Mouse (Mus musculus) lung, adult 2 months (tissue): ENCODE measurements around the gene Usp18. TPM values are rescaled to one million over a fixed set of nuclear protein-coding genes. Genes with fewer than 3 reads are reported as not detected.

Experiments
- DNase-seq: peaks from one replicate; pipeline ENCODE4 v3.0.0; 2022
- H3K4me1 ChIP-seq: fragments of 200-500 bp; 2 replicates; pipeline ENCODE4 v1.6.1; 2011; ENCODE audit warnings: low read length; ENCODE audit not compliant: control insufficient read depth, insufficient read depth
- H3K4me3 ChIP-seq: fragments of 200-500 bp; replicated peaks from 2 replicates; pipeline ENCODE3; 2011; ENCODE audit warnings: low read depth, mild to moderate bottlenecking, control low read depth, low read length; ENCODE audit errors: extremely low read depth
- CTCF ChIP-seq: fragments of 200-500 bp; IDR thresholded peaks from 2 replicates; pipeline ENCODE4 v1.5.1; 2011; ENCODE audit warnings: mild to moderate bottlenecking, low read length, control low read depth; ENCODE audit not compliant: insufficient read depth
- POLR2A ChIP-seq: fragments of 200-500 bp; IDR thresholded peaks from 2 replicates; pipeline ENCODE4 v1.6.1; 2011; ENCODE audit warnings: low read depth, mild to moderate bottlenecking, control low read depth, low read length, borderline replicate concordance; ENCODE audit errors: extremely low read depth
- WGBS: fragments of 180-500 bp; shearing (Covaris S2); methylation state at CpG from one replicate; pipeline ENCODE4 v1.1.7; 2018; 5-methylcytosine and 5-hydroxymethylcytosine counted together
- polyA plus RNA-seq: library from polyadenylated mRNA; depleted of rRNA; stranded (reverse); fragments of >200 nt; gene quantifications from 2 replicates; pipeline ENCODE4 v1.2.3, GENCODE M21; 2012; rRNA removed

Gene Usp18
- polyA plus RNA-seq = 10.3 and 15.0 TPM in 2 replicates

- Histone ChIP-seq H3K4me3 (peak within 1 kb of the TSS; percentile 75), H3K4me1 (peaks cover 15% of the 10 kb centered on the region)
- TF ChIP-seq CTCF = no peak
- TF ChIP-seq POLR2A = peak; percentile 97; the same call in 1 of the 2 replicates
- WGBS = 3% methylated on average over 35 of the region's 35 CpGs
- peak; percentile 91 for DNase-seq
Measured at GRCm38 (mm10) chr6:121245127-121246036, at the start of gene Usp18. Gene Usp18 (plus strand): TSS chr6:121245906.

DNA sequence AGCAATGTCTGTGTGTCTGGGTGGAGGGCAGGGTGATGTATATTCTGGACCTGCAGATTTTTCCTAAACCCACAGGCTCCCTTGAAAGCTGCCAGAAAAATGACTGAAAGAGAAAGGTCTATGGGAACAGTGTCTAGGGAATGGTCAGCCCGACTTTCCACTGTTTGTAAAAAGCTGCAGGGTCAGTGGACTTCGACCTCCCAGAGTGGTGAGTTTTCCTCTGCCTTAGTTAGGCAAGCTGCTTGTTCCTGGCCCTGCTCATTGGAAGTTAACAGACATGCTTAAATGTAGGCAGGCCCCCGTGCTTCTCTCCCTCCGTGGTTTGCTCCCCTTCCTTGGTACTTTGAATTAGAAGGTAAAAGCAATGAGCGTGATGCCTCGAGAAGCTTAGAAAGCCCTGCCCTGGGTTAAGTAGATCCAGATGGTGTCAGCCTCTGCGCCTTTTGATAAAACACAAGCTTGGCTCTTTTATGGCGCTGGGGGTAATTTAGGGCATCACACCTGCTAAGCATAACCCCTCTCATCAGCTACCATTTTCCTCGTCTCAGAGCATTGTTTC, 47.8 kb upstream of the Usp18 start:
- WGBS = 76% methylated on average over 9 of the region's 9 CpGs
- H3K4me1 ChIP-seq = no peaks in the 10 kb centered on the region

DNA sequence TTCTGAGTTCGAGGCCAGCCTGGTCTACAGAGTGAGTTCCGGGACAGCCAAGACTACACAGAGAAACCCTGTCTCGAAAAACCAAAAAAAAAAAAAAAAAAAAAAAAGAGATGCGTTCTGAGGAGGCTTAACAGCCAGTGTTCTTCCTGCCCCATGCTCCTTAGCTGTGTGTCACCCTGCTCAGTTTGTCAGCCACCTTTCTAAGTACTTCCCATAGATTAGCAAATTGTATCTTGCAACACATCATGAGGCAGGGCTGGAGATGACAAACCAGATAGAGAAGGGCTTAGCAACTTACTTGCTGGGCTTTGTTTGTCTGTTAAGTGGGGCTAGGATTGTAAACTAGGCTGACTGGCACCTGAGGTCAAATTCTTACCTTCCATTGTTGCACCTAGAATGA, 45.2 kb upstream of the Usp18 start:
- TF ChIP-seq POLR2A = no peak
- no peak for TF ChIP-seq CTCF
- no peaks in the 10 kb centered on the region for H3K4me1 ChIP-seq
- no peak for DNase-seq
- 75% methylated on average over 4 of the region's 4 CpGs for WGBS
- H3K4me3 ChIP-seq = no peak overlapping the region

More for the DNA sequence above, 47.8 kb upstream of the Usp18 start:
- no peak overlapping the region for H3K4me3 ChIP-seq
- TF ChIP-seq POLR2A = no peak
- TF ChIP-seq CTCF = no peak
- no peak for DNase-seq

DNA sequence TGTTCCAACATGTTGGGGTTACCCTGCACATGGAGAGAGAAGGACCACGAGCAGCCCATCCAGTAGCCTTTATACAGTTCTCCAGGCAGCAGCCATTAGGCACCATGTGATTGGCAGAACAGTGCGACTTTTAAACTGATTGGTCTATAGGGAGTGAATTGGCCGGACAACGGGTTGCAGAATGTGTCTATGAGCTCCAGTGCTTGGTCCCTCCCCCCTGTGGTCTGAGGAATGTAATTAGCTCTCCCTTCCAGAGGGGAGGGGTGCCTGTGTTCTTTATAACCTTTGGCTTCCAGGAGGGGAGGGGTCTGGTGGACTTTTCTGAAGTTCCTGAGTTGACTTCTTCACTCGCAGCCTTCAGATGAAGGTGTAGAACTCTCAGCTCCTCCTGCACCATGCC, 43.7 kb upstream of the Usp18 start:
- Histone ChIP-seq H3K4me3 (no peak overlapping the region), H3K4me1 (no peaks in the 10 kb centered on the region)
- TF ChIP-seq POLR2A (no peak), CTCF (no peak)
- WGBS = 85% methylated on average over 5 of the region's 5 CpGs
- DNase-seq = no peak

DNA sequence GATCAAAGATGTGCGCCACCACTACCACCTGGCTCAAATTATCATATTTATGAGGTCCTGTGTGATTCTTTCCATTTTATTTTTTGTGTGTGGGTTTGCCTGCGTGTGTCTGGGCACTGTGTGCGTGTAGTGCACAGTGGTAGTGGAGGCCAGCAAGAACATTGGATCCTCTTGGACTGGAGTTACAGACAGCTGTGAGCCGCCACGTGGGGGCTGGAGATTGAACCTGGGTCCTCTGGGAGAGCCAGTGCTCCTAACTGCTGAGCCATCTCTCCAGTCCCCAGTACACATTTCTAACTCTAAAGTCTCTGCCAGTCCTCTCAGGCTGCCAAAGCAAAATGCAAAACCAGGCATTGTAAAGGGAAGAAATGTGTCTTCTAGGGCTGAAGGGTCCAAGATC, 39.2 kb upstream of the Usp18 start:
- TF ChIP-seq POLR2A (no peak), CTCF (no peak)
- WGBS = 88% methylated on average over 5 of the region's 5 CpGs
- DNase-seq = no peak
- H3K4me3 ChIP-seq = no peak overlapping the region
- peaks cover 6% of the 10 kb centered on the region; the same call in 1 of the 2 replicates for H3K4me1 ChIP-seq

DNA sequence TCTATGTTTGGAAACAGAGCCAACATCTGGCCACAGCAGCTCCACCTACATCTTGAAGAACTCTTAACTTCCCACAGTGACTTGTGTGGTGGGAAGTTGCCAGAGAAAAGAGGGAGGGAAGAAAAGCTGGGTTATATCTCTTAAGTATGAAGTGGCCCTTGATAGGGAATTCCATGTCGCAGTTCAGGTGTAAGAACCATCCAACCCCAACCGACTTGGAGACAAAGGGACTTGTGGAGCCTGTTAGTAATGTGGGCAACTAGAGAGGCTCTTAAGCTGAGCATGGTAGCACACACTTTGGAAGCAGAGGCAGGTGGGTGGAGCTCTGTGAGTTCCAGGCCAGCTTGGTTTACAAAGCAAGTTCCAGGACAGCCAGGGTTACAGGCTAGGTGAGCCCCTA, 36.1 kb upstream of the Usp18 start:
- TF ChIP-seq POLR2A = no peak
- no peak for TF ChIP-seq CTCF
- peaks cover 8% of the 10 kb centered on the region for H3K4me1 ChIP-seq
- peak; percentile 32 for DNase-seq
- no peak overlapping the region for H3K4me3 ChIP-seq
- 56% methylated on average over 2 of the region's 2 CpGs for WGBS

GRCm38 (mm10) chr6:121210149-121210925, 35.4 kb upstream of the Usp18 start, which contains the start of gene Tuba8:
Gene Tuba8 (plus strand): TSS chr6:121210696.
- WGBS = 5% methylated on average over 30 of the region's 30 CpGs
- TF ChIP-seq CTCF (no peak), POLR2A (no peak)
- H3K4me3 ChIP-seq = peak within 1 kb of the TSS; percentile 37
- DNase-seq = peak; percentile 57
- peaks cover 8% of the 10 kb centered on the region for H3K4me1 ChIP-seq

DNA sequence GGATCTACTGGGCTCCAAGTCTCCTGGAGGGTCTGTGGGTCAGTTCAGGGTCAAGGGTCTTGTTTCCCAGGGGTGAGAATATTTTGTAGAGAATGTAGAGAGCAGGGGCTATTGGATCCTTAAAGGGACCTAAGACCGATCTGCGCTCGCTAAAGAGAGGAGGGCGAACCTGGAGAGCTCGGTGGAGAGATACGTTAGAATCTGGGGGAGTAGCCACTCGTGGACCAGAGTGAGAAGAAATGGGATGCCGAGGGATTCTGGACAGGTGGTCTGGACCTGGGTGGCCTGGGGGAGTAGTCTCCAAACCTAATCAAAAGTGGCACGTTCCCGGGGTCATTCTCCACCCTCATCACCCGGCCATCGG, 34.8 kb upstream of the Usp18 start:
- no peak for DNase-seq
- TF ChIP-seq POLR2A (no peak), CTCF (no peak)
- 2% methylated on average over 12 of the region's 12 CpGs for WGBS
- peaks cover 8% of the 10 kb centered on the region for H3K4me1 ChIP-seq
- H3K4me3 ChIP-seq = peak overlapping the region; percentile 37

GRCm38 (mm10) chr6:121211743-121212142, 34.0 kb upstream of the Usp18 start:
- DNase-seq = peak; percentile 47
- peak overlapping the region; percentile 26 for H3K4me3 ChIP-seq
- 21% methylated on average over 5 of the region's 5 CpGs for WGBS

More at GRCm38 (mm10) chr6:121211743-121212142, 34.0 kb upstream of the Usp18 start:
- TF ChIP-seq POLR2A (peak; percentile 19; the same call in 1 of the 2 replicates), CTCF (no peak)
- H3K4me1 ChIP-seq = peaks cover 8% of the 10 kb centered on the region
